Mouse (Mus musculus): ENCODE measurements around the gene Kcnj14.

GRCm38 (mm10) chr7:45820913-45821312 is 3.7 kb downstream of the Kcnj14 start:
- TF ChIP-seq CTCF (conservative IDR thresholded peaks at IDR 0.05 in 1 of 2, IDR thresholded peaks at IDR 0.05 in 1 of 2; ENCODE audit: low read depth in 2 of 2, low read length in 2 of 2), result no peak
- no peak for TF ChIP-seq USF1 (IDR thresholded peaks at IDR 0.05; ENCODE audit: low read depth, low read length)
- TF ChIP-seq ELF1 (IDR thresholded peaks at IDR 0.05; ENCODE audit: low read depth, low read length), result no peak
- no peak for TF ChIP-seq UBTF (IDR thresholded peaks at IDR 0.05; ENCODE audit: low read depth, low read length)
- no peak for TF ChIP-seq MAZ (IDR thresholded peaks at IDR 0.05; ENCODE audit: low read depth, low read length)
- TF ChIP-seq SIN3A (IDR thresholded peaks at IDR 0.05; ENCODE audit: low read length), result no peak
- TF ChIP-seq NRF1 (IDR thresholded peaks at IDR 0.05; ENCODE audit: low read depth, low read length), result no peak
